Mouse (Mus musculus): ENCODE results near the gene Maea. TPM values are rescaled to one million over a fixed set of nuclear protein-coding genes. Genes with fewer than 3 reads are reported as not detected.

Maea gene
- polyA plus RNA-seq, 1 experiment from 2014 or later = 123 TPM

DNA sequence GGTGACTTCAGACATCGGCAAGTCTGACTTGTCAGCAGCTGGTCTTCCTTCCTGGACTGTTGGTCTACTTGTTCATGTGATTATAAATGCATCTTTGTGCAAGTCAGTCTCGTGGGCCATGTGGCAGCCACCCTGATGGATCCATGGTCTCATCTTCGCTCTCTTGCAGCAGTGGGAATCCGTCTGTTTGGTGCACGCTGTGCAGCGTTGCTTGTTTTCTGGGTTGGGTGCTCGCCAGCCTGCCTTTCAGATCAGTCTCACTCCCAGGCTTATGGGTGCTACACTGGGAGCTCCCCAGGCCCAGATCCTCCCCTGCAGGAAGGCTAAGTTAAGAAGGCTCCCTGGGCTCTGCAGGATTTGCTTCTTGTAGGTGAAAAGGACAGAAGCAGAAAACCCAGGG, 61.5 kb downstream of the Maea start:
- Histone ChIP-seq H3K36me3 (ENCODE audit: control insufficient read depth, insufficient read depth, low read length) (peaks cover 24% of the 10 kb centered on the region; the same call in 1 of the 2 replicates), H3K4me1 (ENCODE audit: control insufficient read depth, insufficient read depth, low read length) (no peaks in the 10 kb centered on the region), H3K9ac (ENCODE audit: low read depth, low read length) (no peak overlapping the region), H3K9me3 (ENCODE audit: control insufficient read depth, low read length) (no peaks in the 10 kb centered on the region), H3K4me3 (ENCODE audit: low read depth, low read length) (no peak overlapping the region), H3K27ac (replicated peaks; ENCODE audit: low read depth, low read length) (no peak overlapping the region), H3K27me3 (replicated peaks; ENCODE audit: control insufficient read depth, insufficient read depth, low read length) (no peaks in the 10 kb centered on the region), H3K4me2 (ENCODE audit: low read depth, low read length) (no peak overlapping the region)
- ATAC-seq (ENCODE audit: low read depth) (no peak), DNase-seq (ENCODE audit: low spot score) (no peak)
- 67% methylated on average over 7 of the region's 7 CpGs for WGBS

DNA sequence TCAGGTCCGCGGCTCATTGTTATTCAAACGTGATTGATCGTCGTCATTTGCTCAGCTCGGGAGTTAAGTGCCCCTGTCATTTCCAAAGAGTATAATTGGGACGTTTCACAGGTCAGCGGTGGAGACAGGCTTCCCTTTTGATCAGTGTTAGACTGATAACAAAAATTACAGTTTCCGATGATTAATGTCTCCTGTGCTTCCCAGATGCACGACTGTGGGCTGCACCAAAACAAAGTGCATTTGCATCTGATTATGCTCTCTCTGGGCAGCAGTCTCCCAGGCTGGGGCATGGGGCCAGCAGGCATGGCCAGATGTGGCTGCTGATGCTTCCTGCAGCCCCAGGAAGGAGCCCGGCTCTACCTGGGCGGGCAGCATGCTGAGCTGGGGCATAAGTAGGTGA, 65.5 kb downstream of the Maea start:
- 53% methylated on average over 12 of the region's 12 CpGs for WGBS
- no peak overlapping the region for H3K9ac ChIP-seq (ENCODE audit: low read depth, low read length)
- no peaks in the 10 kb centered on the region for H3K27me3 ChIP-seq (replicated peaks; ENCODE audit: control insufficient read depth, insufficient read depth, low read length)
- no peak overlapping the region for H3K4me2 ChIP-seq (ENCODE audit: low read depth, low read length)
- peaks cover 8% of the 10 kb centered on the region; the same call in 1 of the 2 replicates for H3K36me3 ChIP-seq (ENCODE audit: control insufficient read depth, insufficient read depth, low read length)
- no peak overlapping the region for H3K27ac ChIP-seq (replicated peaks; ENCODE audit: low read depth, low read length)
- ATAC-seq (ENCODE audit: low read depth) = no peak
- H3K4me1 ChIP-seq (ENCODE audit: control insufficient read depth, insufficient read depth, low read length) = no peaks in the 10 kb centered on the region
- no peaks in the 10 kb centered on the region for H3K9me3 ChIP-seq (ENCODE audit: control insufficient read depth, low read length)
- no peak overlapping the region for H3K4me3 ChIP-seq (ENCODE audit: low read depth, low read length)
- no peak for DNase-seq (ENCODE audit: low spot score)

DNA sequence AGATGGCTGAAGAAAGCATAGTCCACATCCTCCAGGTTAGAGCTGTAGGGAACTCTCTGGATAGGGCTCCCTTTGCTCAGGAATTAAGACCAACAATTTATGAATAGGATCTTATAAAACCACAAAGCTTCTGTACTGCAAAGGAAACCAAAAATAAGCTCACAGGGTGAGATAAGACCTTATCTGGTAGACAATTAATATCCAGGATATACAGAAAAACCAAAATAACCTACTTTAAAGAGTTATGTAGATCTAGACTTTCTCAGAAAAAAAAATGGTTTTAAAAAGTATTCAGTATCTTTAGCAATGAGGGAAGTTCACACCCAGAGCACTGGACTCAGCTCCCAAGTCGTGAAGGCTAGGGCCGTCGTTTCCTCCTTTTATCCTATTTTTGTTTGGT, 85.0 kb downstream of the Maea start:
- Histone ChIP-seq H3K9me3 (ENCODE audit: control insufficient read depth, low read length) (no peaks in the 10 kb centered on the region), H3K27ac (replicated peaks; ENCODE audit: low read depth, low read length) (no peak overlapping the region), H3K36me3 (ENCODE audit: control insufficient read depth, insufficient read depth, low read length) (peaks cover 13% of the 10 kb centered on the region), H3K4me2 (ENCODE audit: low read depth, low read length) (no peak overlapping the region), H3K27me3 (replicated peaks; ENCODE audit: control insufficient read depth, insufficient read depth, low read length) (peaks cover 3% of the 10 kb centered on the region), H3K4me1 (ENCODE audit: control insufficient read depth, insufficient read depth, low read length) (no peaks in the 10 kb centered on the region), H3K4me3 (ENCODE audit: low read depth, low read length) (no peak overlapping the region), H3K9ac (ENCODE audit: low read depth, low read length) (no peak overlapping the region)
- DNase-seq (ENCODE audit: low spot score) (no peak), ATAC-seq (ENCODE audit: low read depth) (no peak)
- 69% methylated on average over 3 of the region's 3 CpGs for WGBS

Other genes starting within 250 kb of the Maea start
- gene Slc5a1, start 231.3 kb upstream of the Maea start, polyA plus RNA-seq (2014; fragmentation: Nextera tagmentation; extraction: Ambion mirVana) = 0.30 and 0.89 TPM in 2 replicates
- 21.7 and 27.1 TPM in 2 replicates for gene Spon2, start 117.1 kb upstream of the Maea start, polyA plus RNA-seq (2014; fragmentation: Nextera tagmentation; extraction: Ambion mirVana)
- 290 and 337 TPM in 2 replicates for gene Ctbp1, start 60.5 kb upstream of the Maea start, polyA plus RNA-seq (2014; fragmentation: Nextera tagmentation; extraction: Ambion mirVana)
- gene Uvssa, start 43.0 kb downstream of the Maea start, polyA plus RNA-seq (2014; fragmentation: Nextera tagmentation; extraction: Ambion mirVana) = 7.1 and 9.0 TPM in 2 replicates
- not detected in 2 replicates for gene Nkx1-1, start 98.5 kb downstream of the Maea start, polyA plus RNA-seq (2014; fragmentation: Nextera tagmentation; extraction: Ambion mirVana)

All from embryonic facial prominence, embryonic 14.5 days (tissue).